Mouse (Mus musculus): Measurements from ENCODE around the gene Reps1.
"Not testable (repeated sequence)": the region's sequence is repeated elsewhere in the genome, so short reads cannot be mapped to it uniquely, and the experiment has no call there.

Gene Reps1

DNA sequence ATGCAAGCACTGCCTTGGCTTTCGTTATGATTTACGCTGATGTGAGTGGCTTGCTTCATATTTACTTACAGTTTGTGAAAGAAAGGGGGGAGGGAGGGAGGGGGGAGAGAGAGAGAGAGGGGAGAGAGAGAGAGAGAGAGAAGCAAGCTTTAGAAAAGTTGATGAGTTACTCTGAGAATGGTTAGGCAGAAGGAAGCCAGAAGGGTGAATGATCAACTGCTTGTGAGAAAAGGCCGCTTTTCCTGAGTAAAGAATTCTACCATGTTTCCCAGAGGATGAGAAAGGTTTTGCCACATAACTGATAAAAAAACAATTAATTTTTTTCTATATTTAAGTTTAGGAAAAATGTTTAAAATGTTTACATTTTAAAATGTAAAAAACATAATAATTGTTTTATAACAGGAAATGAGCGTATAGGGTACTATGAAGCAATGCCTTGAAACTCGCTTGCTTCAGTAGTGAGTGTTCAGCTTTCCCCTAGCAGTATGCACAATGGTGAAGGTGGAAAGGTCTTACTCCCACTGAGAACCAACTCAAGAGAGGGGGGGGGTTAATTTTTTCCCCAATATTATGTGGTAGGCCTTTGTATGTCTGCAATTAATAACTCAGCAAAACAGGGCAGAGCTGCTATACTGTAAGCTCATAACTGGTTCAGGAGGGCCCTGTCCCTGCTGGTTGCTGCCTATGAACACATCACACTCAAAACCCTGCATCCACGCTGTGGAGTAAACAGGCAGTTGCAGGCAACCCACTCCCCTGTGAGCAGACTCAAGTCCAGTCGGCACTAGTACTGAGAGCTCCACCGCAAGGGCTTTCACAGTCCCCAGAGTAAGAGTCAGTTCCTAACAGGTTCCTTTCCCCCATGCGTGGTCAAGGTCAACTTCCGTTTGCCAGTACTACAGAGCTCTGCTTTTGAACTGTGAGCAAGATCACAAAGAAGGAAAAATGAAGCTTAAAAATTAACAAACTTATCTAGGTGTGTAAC lies 76.3 kb downstream of the Reps1 start:
- no peak for ATAC-seq (ENCODE audit: insufficient number of reproducible peaks, low FRiP score, low TSS enrichment)

GRCm38 (mm10) chr10:18138853-18139503 lies 83.3 kb downstream of the Reps1 start:
- not testable (repeated sequence) for ATAC-seq (ENCODE audit: insufficient number of reproducible peaks, low FRiP score, low TSS enrichment)

DNA sequence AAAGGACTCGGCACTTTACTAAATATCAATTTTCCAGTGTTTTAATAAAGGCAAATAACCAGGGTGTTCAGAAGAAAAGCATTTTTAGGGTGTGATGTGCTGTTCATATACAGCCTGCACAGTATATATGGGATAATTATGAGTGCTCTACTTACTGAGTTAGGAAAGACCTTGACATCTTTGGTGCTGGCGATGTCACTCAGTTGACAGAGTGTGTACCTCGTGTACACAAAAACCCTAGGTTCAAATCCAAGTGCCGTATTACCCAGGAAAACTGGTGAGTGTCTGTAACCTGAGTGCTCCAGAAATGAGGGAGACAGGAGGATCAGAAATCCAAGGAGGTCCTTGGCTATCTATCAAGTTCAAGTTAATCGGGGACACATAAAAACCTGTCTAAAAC lies 84.0 kb downstream of the Reps1 start:
- no peak for ATAC-seq (ENCODE audit: insufficient number of reproducible peaks, low FRiP score, low TSS enrichment)

- no peak for ATAC-seq (ENCODE audit: insufficient number of reproducible peaks, low FRiP score, low TSS enrichment)
These were observed 85.7 kb downstream of the Reps1 start for GRCm38 (mm10) chr10:18141389-18141788.

- ATAC-seq (ENCODE audit: insufficient number of reproducible peaks, low FRiP score, low TSS enrichment), result no peak
These were observed 86.6 kb downstream of the Reps1 start for GRCm38 (mm10) chr10:18142231-18142630.

DNA sequence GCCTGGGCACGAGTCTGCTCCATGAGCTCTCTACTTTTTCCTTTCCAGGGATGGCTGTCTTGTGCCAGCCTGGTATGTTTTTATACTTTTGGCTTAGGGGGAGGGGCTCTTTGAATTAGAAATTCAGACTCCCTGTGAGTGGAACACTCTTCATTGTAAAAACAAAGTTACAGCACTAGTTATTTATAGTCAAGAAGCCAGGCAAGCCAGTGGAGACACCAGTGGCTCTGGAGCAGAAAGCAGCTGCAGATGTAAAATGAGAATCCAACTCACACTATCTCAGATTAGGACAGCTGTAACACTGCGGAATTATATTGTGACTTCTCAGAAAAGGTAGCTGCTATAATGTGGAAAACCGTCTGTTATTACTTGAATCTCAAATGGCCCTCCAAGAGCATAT lies 91.6 kb downstream of the Reps1 start:
- ATAC-seq (ENCODE audit: insufficient number of reproducible peaks, low FRiP score, low TSS enrichment), result no peak

- ATAC-seq (ENCODE audit: insufficient number of reproducible peaks, low FRiP score, low TSS enrichment), result no peak
These were observed 106.8 kb downstream of the Reps1 start for GRCm38 (mm10) chr10:18162435-18162971.
